Mouse (Mus musculus) intestine, postnatal 0 days (tissue): ENCODE data around the gene Rfx7. TPM values are rescaled to one million over a fixed set of nuclear protein-coding genes. Genes with fewer than 3 reads are reported as not detected.

Experiments used
- ATAC-seq: fragments of 200-750 bp; cut with Nextera tagmentation; 2 replicates; pipeline ENCODE4 v1.8.0; 2017; ENCODE audit warnings: mild to moderate bottlenecking, moderate TSS enrichment, moderate library complexity
- H3K27ac ChIP-seq: fragments of 300-500 bp; sonication (generic); 2 replicates; pipeline ENCODE4 v1.5.1; 2014; ENCODE audit warnings: mild to moderate bottlenecking, low read depth, low read length, moderate library complexity
- H3K27me3 ChIP-seq: fragments of 300-500 bp; sonication (generic); replicated peaks from 2 replicates; pipeline ENCODE4 v1.6.1; 2014; ENCODE audit warnings: low read length, mixed read lengths; ENCODE audit not compliant: control insufficient read depth, insufficient read depth
- H3K36me3 ChIP-seq: fragments of 300-500 bp; sonication (generic); 2 replicates; pipeline ENCODE4 v1.6.1; 2014; ENCODE audit warnings: mild to moderate bottlenecking, moderate library complexity; ENCODE audit not compliant: control insufficient read depth, insufficient read depth
- H3K4me1 ChIP-seq: fragments of 300-500 bp; sonication (generic); replicated peaks from 2 replicates; pipeline ENCODE4 v1.6.1; 2014; ENCODE audit warnings: antibody characterized with exemption, low read length, mixed read lengths; ENCODE audit not compliant: control insufficient read depth, insufficient read depth
- H3K4me2 ChIP-seq: fragments of 300-500 bp; sonication (generic); replicated peaks from 2 replicates; pipeline ENCODE4 v1.6.1; 2014; ENCODE audit warnings: low read depth, mild to moderate bottlenecking, moderate library complexity
- H3K4me3 ChIP-seq: fragments of 300-500 bp; sonication (generic); 2 replicates; pipeline ENCODE4 v1.5.1; 2014; ENCODE audit warnings: low read depth, low read length
- H3K9ac ChIP-seq: fragments of 300-500 bp; sonication (generic); 2 replicates; pipeline ENCODE4 v1.6.1; 2014; ENCODE audit warnings: mild to moderate bottlenecking, low read depth, low read length
- H3K9me3 ChIP-seq: fragments of 300-500 bp; sonication (generic); 2 replicates; pipeline ENCODE4 v1.6.1; 2016; ENCODE audit warnings: mixed run types; ENCODE audit not compliant: control insufficient read depth
- CTCF ChIP-seq: sonication (generic); IDR thresholded peaks from 2 replicates; pipeline ENCODE4 v1.5.1; 2016; ENCODE audit warnings: low read depth, mild to moderate bottlenecking, control low read depth, antibody characterized with exemption, moderate library complexity
- WGBS: fragments of 180-500 bp; shearing (Covaris S2); extraction: QIAGEN DNeasy Blood & Tissue Kit; methylation state at CpG from one replicate; pipeline ENCODE4 v1.1.7; 2014; 5-methylcytosine and 5-hydroxymethylcytosine counted together
- polyA plus RNA-seq: library from polyadenylated mRNA; unstranded; fragments of >200 nt; fragmentation: Nextera tagmentation; extraction: Ambion mirVana; gene quantifications from 2 replicates; pipeline ENCODE4 v1.2.1, GENCODE M21; 2015

Rfx7 gene
- polyA plus RNA-seq, 1 experiment from 2014 or later: 6.9 TPM

DNA sequence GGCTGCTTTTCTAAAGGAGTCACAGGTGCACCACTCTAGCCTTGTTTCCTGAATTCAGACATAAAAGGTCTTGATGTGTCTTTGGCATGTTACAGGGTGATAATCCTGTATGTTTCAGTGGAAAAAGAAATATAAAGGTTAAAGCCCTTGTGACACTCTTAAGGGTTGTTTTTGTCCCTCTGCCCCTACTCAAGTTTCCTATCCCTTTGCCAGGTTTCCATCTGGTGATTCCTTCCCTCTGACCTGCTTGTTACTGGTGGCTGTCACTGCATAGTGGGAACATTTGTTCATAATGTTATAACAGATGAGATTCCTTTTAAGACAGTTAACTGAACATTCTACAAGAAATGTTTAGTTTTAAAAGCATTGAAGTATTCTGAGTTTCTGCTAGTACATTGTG, 77.7 kb downstream of the Rfx7 start:
- ATAC-seq: no peak

DNA sequence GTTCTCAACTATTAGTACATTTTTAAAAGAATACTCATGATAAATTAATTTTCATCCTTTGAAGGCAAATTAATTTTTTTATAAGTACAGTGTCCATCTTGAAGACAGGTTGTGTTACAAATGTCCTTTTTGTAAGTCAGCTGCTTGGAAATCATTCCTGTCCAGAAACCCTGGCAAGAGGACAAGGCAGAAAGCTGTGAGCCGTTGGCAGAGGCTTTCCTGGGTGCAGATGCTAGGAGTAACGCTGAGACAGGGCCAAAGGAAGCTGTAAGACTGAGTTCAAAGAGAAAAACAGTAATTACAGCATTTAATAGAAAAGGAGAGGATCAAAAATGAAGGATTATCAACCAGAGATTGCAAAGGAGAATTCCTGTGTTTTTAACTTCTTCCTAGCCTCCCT, 81.8 kb downstream of the Rfx7 start:
- ATAC-seq: no peak
- Histone ChIP-seq H3K4me1 (no peaks in the 10 kb centered on the region), H3K4me2 (no peak overlapping the region), H3K4me3 (no peak overlapping the region), H3K36me3 (peaks cover 45% of the 10 kb centered on the region), H3K9ac (no peak overlapping the region), H3K27ac (no peak overlapping the region), H3K27me3 (no peaks in the 10 kb centered on the region), H3K9me3 (no peaks in the 10 kb centered on the region)
- 64% methylated on average over 2 of the region's 2 CpGs for WGBS
- no peak for TF ChIP-seq CTCF

More for the DNA sequence above, 77.7 kb downstream of the Rfx7 start:
- no peak overlapping the region for H3K27ac ChIP-seq
- H3K4me1 ChIP-seq: no peaks in the 10 kb centered on the region
- H3K9me3 ChIP-seq: no peaks in the 10 kb centered on the region
- H3K27me3 ChIP-seq: no peaks in the 10 kb centered on the region
- H3K36me3 ChIP-seq: peaks cover 25% of the 10 kb centered on the region
- no peak overlapping the region for H3K9ac ChIP-seq
- TF ChIP-seq CTCF: no peak
- H3K4me3 ChIP-seq: no peak overlapping the region
- H3K4me2 ChIP-seq: no peak overlapping the region

- H3K27me3 ChIP-seq: no peaks in the 10 kb centered on the region
- H3K4me3 ChIP-seq: no peak overlapping the region
- peak; percentile 67 for TF ChIP-seq CTCF
- H3K27ac ChIP-seq: no peak overlapping the region
- H3K9ac ChIP-seq: no peak overlapping the region
- WGBS: 63% methylated on average over 6 of the region's 6 CpGs
- peaks cover 44% of the 10 kb centered on the region for H3K36me3 ChIP-seq
- no peaks in the 10 kb centered on the region for H3K4me1 ChIP-seq
- H3K9me3 ChIP-seq: no peaks in the 10 kb centered on the region
- H3K4me2 ChIP-seq: no peak overlapping the region
- no peak for ATAC-seq
Observed at GRCm38 (mm10) chr9:72614786-72615480, 82.9 kb downstream of the Rfx7 start.

- Histone ChIP-seq H3K27ac (no peak overlapping the region), H3K4me3 (no peak overlapping the region), H3K9me3 (no peaks in the 10 kb centered on the region), H3K9ac (no peak overlapping the region), H3K27me3 (no peaks in the 10 kb centered on the region), H3K4me1 (no peaks in the 10 kb centered on the region), H3K4me2 (no peak overlapping the region), H3K36me3 (peaks cover 37% of the 10 kb centered on the region)
- no peak for TF ChIP-seq CTCF
- WGBS: 90% methylated on average over 3 of the region's 3 CpGs
- ATAC-seq: no peak
Observed at GRCm38 (mm10) chr9:72618037-72618436, 86.0 kb downstream of the Rfx7 start.

- Histone ChIP-seq H3K4me3 (no peak overlapping the region), H3K9ac (no peak overlapping the region), H3K4me1 (peaks cover under 1% of the 10 kb centered on the region; the same call in 1 of the 2 replicates), H3K9me3 (no peaks in the 10 kb centered on the region), H3K4me2 (no peak overlapping the region), H3K27me3 (no peaks in the 10 kb centered on the region), H3K36me3 (peaks cover 8% of the 10 kb centered on the region; the same call in 1 of the 2 replicates), H3K27ac (no peak overlapping the region)
- no peak for ATAC-seq
- 76% methylated on average over 1 of the region's 1 CpGs for WGBS
- TF ChIP-seq CTCF: no peak
Observed at GRCm38 (mm10) chr9:72623605-72624004, 91.6 kb downstream of the Rfx7 start.

DNA sequence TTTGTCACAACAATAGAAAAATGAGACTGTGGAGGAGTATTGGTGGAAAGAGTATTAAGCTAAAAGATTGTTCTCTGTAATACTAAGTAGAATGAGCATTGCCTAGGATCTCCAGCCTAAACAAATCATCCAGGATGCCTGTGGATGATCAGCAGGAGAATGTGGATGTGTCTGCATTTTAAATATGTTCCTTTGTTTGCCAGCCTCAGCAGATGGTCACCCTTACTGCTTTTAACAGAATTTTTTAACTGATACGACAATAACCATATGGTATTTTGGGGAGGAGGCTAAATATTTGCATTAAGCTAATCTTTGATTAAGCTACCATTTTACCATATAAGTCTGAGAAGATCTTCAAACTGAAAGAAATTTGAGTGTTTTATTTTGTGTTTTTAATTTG, 95.6 kb downstream of the Rfx7 start:
- Histone ChIP-seq H3K4me2 (no peak overlapping the region), H3K9me3 (no peaks in the 10 kb centered on the region), H3K27me3 (no peaks in the 10 kb centered on the region), H3K9ac (no peak overlapping the region), H3K4me1 (peaks cover 3% of the 10 kb centered on the region; the same call in 1 of the 2 replicates), H3K27ac (no peak overlapping the region), H3K36me3 (no peaks in the 10 kb centered on the region), H3K4me3 (no peak overlapping the region)
- 50% methylated on average over 1 of the region's 1 CpGs for WGBS
- ATAC-seq: no peak
- no peak for TF ChIP-seq CTCF
